Mouse (Mus musculus): Measurements from ENCODE around the gene Spata13.

Spata13 gene

DNA sequence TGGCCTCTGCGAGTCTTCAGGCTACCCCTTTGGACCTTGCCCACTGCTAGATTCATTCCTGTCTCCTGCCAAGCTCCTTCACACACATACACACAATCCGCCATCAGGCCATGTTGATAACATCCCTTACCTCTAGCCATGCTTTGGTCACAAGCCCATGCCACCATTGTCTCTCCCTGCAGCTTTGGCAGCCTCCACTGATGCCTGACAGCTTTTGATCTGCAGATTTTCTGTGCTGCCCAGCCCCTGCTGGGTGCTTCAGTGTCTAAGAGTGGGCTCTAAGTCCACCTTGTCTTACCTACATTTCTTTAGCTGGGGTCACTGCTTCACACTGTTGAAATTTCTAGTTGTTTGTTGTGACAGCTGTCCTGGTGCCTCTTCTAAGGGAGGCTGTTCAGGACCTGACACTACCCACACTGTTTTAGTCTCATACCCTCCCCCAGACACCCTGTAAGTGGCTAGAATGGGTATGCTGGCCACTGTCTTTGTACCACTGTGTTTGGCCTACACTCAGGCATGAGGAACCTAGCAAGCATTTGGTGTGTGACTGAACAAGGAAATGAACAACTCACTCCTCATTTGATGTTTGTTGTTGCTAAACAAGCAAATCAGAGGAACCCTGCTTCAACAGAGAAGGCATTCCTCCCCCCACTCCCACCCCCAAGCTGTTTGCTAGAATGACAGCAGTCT, 43.0 kb downstream of the Spata13 start:
- no peak for DNase-seq (ENCODE audit: low spot score in 2 of 2)

DNA sequence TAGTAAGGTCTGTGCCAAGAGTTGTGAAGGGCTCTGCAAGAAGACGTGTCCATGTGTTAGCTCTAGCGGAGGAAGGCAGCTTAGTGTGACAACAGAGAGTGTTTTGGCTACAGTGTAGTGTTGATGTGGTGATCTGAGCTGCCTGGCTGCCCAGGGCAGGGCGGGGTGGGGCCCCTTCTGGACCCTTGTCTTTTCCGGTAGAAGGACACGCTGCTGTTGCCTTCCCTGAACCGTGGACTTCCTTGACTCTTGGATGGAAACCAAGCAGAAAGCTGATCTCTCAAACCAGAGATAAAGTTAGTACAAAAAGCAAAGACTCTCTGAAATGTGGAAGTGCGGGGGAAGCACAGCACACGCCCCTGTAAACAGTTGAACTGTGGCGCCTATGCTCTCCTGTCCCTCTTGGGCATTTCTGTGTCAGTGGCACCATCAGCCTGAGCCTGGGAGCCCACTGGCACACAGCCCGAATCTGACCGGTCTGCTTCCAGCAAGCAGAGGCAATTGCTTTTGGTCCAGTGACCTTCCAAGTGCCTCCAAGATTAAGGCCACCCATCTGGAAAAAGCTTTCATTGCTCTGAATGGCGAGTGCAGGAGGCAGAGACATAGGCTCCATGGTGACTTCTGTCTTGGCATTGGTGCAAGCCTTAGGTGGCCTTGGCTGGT, 48.7 kb downstream of the Spata13 start:
- DNase-seq (ENCODE audit: low spot score in 2 of 2), result no peak

DNA sequence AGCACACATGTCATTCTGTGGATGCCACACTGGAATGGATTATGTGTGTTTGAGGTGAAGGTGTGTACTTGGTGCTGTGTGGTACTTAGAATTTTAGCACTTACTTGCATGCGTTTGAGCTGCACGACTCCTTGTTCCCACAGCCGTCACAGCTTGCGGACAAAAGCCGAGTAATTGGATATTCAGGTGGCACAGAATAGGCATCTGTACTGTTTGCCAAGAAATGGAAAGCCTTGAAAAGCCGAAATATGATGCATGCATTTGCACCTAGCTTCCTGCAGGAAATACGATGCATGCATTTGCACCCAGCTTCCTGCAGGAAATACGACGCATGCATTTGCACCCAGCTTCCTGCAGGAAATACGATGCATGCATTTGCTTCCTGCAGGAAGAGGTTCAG, 50.2 kb downstream of the Spata13 start:
- no peak for DNase-seq (ENCODE audit: low spot score in 2 of 2)

DNA sequence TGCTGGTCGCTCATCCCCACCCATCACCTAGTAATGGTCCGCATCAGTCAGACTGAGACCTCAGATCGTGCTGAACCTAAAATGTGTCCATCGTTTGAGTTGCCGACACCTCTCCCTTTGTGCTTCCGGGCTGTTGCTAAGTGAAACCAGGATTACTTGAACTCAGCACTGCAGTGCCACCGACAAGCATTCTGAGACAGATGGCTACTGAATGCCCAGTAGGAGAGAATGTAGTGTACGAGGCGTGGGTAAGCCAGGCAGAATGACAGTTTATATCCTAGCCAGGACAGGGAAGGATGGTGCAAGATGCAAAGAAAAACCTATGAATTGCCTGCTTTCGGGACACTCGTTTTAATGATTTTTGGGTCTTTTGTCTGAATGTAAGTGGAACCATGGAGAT, 52.9 kb downstream of the Spata13 start:
- DNase-seq (ENCODE audit: low spot score in 2 of 2), result no peak

DNA sequence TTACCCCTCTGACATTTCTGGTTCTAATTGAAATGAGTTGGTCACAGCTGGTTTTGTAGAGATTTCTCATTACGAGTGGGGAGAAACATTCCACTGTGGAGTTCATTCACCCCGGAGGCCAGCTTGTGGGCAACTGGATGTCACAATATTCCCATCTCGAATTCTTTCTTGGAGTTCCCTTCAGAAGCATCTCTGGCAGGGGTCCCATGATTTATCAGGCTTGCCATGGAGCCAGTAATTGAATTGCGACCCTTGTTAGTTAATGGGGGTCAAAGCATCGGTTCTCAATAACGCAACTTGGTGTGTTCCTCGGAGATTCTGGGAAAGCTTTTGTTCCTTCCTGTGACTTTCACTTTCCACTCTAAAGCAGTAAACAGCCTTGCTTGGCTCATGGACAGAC, 53.4 kb downstream of the Spata13 start:
- DNase-seq (ENCODE audit: low spot score in 2 of 2), result no peak

DNA sequence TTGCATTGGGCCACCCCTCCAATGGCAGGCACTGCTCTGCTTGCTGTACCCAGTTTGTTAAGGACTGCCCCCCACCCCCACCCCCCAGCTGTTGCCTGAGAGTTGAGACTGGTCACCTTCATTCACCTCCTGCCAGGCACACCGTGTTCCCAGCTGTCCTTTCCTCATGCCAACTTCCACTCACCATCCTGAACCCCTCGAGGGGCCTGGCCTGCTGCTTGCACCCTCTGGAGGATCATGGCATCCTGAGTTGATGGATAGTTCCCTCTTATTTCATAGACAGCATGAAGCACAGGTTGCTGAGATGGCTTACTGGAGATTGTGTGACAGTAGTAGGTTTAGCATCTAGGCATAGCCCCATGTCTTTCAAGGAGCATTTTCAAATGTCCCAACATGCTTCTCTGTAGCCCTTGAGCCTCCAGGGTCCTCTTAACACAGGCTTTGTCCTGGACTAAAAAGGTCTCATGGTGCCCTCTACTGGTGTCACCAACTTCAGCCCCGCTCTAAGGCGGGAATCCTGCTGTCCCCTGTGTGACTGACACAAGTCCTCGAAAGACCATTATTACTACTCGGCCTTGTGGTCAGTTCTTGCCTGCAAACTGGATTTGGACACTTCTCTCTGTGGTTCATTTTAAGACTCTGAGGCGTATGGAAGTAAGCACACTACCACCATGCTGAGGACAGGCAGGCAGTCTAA, 54.9 kb downstream of the Spata13 start:
- peak; percentile 51 to 66 for DNase-seq (ENCODE audit: low spot score in 2 of 2)

DNA sequence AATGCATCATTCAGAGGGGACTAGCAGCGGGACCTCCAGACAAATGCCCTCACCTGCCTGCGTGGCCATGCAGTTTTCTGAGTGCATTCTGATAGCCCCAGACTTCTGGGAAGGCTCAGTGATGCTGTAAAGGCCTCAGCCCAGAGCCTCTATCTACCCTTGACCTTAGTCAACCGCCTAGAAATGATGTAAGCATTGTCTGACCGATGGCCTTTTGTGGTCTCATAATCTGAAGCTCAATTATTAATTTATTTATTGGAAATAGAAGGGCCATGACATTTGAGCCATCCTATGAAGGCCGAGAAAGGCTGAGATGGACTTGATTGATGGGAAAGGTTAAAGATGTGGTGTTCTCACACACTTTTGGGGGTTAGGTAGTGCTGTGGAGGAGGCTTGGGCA, 56.0 kb downstream of the Spata13 start:
- DNase-seq (ENCODE audit: low spot score in 2 of 2), result no peak

DNA sequence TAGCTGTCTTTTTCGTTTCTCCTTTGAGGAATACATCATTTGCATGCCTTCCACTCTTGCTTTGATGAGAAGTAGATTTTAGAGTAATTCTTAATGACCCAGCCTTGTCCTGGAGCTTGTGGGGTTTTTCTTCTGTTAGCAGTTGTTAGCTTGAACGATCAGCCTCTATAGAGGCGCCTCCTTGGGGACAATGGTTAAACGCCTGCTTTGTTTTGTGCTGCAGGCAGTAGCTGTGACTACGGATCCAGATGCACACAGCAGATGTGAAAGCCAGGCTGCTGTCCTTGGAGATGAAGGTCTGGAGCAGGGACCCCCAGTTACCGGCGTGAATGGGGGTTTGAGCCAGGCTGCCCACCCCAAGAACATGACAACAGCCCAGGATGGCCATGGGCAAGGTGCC, 56.8 kb downstream of the Spata13 start:
- DNase-seq (ENCODE audit: low spot score in 2 of 2), result no peak

DNA sequence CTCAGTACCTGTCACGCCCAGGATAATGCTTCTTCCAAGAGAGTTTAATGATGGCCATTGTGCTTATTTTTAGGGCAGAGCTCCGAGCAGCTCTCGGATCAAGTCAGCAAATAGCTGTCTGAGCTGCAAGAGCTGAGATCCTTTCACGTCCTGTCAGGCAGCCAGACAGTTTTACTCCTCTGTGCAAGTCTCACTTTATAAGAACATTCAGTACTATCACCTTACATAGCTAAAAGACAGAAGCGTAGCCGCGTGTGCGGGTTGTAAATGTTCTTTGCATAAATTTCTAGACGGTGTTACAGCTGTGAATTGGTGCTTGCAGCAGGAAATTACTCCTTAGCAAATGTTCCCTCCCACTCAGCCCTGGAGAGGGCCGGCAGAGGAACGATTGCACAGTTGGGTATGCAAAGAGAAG, 59.3 kb downstream of the Spata13 start:
- peak in 1 of 2 experiments; percentile 33 for DNase-seq (ENCODE audit: low spot score in 2 of 2)

DNA sequence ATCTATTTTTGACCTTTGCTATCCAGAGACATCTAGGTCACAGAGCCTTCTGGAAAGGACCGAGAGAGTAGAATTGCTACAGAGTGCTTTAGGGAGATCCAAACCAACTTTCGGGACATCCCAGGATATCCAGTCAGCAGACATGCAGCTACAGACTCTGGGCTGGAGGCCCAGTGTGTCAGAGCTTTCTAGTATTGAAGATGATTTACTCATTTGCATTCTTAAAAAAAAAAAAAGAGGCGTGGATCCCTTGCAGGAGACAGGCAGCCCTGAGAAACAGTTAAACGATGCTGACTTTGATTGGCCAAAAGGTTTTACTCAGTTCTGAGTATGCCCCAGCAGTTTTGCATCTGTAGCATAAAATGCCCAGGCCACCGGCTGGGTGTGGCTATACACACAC, 59.9 kb downstream of the Spata13 start:
- no peak for DNase-seq (ENCODE audit: low spot score in 2 of 2)

DNA sequence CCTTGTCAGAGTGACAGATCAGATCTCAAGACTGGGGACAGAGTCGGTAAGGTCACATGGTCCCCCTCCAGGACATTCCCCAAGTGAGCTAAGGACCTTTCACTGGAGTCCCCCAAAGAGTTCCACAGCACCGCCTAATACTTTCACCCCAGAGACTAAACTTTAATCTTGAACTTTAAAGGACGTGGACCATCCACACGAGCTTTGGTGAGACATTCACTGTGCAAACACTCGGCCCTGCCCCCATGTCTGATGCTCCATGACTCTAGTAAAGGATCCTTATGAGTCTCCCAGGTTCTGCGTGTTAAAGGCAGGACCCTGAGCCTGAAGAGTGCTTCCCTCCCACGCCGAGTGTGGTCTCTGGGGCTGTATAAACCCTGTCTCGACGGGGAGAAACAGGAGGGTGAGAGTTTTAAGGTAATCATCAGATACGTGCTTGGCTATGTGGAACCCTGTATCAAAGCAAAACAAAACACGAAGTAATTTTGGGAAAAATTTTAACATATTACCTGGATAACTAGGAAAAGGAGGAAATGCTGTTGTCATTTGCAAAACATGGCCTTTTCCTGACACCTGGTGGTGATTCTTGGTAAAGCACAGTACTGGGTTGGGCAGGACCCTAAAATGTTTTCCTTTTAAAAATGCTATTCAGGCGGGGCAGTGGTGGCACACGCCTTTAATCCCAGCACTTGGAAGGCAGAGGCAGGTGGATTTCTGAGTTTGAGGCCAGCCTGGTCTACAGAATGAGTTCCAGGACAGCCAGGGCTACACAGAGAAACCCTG, 60.6 kb downstream of the Spata13 start:
- peak; percentile 45 to 69 for DNase-seq (ENCODE audit: low spot score in 2 of 2)

DNA sequence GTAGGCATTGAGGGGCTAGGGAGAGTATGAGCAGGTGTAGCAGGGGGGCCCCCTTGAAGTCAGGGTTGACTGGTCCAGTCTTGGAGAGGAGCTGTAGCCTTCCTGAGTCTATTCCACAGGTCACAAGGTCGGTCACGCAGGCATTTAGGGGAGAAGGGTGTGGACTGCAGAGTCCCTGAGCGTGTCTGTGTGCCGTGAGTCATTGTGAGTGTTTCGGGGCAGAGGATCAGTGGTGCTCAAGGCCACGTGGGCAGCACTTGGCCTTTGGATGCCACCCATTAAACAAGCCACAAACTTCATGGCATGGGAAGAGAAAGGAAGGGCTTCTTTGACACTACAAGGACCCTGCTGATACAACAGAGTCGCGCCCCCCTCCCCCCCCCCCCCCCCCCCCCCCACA, 63.5 kb downstream of the Spata13 start:
- no peak for DNase-seq (ENCODE audit: low spot score in 2 of 2)

DNA sequence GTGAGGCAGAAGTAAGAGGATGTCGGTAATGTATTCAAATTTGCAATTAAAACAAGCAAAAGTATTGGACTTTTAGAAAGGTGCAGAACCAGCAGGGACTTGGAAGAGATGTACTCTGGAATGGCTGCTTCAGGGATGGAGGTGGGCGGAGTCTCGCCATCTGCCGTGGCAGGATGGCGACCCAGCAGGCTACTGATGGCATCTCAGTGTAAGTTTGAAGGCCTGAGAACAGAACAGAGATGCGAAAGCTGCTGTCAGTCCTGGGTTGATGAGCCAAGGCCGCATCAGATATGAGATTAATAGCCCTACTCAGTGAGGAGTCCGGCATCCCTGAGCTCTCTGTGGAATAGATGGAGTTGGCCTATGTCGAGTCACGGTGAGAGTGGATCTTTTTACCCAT, 65.2 kb downstream of the Spata13 start:
- DNase-seq (ENCODE audit: low spot score in 2 of 2), result no peak

DNA sequence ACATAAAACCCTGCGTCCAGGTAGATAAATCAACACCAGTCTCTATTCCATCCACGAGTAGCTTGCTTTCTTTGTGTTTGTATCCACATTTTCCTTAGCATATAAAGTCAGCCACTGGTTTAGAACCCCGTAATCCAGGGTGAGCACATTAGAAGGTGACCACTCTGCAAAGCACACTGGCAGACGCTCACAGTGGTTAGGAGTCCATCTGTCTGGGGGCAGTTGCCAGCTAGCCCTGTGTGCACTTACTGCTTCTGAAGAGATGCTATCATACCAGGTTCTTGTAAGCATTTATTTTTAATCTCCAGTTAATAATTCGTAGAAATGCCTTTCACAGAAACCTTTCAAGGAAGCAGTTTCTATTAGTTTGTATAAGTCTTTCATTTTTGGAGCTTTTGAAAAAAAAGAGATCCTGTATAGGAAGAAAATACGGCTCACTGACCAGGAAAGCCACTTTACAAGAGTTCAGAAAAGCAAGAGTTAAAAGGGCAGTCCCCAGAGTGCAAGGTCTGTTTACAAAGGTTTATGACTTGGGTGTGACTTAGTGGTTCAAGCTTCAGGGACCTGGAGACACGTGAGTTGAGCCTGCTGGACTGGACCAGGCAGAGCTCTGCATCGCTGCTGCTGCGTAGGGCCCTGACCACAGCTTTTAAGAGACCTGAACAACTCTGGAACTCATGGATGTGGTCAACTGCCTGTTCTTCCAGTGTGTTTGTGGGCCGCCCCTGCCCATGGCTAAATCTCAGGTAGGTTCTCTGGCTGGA, 68.8 kb downstream of the Spata13 start:
- DNase-seq (ENCODE audit: low spot score in 2 of 2), result no peak

DNA sequence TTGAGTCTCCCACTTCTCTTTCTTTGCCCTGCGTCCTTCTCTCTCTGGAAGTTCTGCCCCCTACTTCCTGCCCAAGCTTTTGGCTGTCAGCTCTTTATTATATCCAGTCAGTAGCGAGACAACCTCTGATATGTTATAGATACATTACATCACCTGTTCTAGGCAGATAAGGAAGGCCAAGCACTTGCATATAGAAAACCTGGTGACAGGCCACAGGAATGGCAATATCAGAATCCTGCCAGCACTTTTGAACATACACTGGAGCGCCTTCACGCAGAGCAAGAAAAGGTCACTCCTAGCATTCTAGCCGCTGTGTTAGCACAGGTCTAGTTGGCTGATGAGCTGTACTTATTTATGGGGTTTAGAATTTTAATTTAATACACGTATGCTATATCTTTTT, 70.7 kb downstream of the Spata13 start:
- no peak for DNase-seq (ENCODE audit: low spot score in 2 of 2)

DNA sequence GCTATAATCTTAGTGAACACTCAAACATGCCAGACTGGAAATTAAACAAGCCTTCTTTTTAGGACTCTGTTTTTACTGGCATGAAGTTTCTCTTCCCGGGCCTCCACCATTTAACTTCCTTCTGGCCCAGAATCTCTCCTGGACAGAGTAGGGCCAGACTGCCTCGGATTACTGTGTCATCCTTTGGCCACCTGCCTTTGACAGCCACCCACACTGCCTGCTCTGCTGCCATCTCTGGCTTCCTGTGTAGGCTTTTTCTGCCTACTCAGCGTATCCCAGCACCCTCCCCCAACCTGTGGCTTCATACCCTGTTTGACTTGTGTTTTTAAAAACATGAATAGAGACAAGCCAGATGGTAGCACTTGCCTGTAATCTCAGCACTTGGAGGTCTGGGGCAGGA, 71.2 kb downstream of the Spata13 start:
- DNase-seq (ENCODE audit: low spot score in 2 of 2), result no peak

DNA sequence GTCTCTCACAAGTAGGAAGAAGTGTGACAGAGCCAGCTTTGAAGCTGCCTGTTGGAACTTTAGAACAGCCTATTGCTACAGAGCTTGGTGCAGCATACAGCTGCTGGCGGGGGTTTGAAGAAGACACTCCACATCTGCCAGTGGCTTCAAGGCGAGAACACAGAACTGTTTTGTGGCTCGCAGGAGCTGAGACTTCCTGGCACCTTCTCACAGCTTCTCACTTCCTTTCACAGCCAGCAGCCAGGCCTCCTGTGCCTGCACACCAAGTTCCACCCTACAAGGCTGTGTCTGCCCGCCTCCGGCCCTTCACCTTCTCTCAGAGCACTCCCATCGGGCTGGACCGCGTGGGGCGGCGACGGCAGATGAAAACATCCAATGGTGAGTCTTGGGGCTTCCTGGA, 75.4 kb downstream of the Spata13 start:
- DNase-seq (ENCODE audit: low spot score in 2 of 2), result no peak

DNA sequence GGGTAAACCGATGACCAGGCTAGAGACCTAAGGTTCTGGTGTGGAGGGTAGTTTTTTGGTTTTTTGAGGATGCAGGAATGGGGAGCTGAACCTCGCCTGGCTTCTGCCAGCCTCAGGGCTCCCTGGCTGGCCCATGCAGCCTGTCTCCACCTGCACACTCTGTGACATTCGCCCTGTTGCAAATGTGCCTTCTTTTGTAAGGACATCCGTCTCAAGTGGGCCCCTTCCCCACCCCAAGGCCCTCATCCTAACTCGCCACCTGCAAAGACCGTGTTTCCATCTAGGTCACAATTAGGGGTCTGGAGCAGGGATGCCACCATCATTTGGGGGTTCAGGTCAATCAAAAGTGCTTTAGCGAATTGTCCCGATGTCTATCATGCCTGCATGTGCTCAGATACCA, 75.9 kb downstream of the Spata13 start:
- DNase-seq (ENCODE audit: low spot score in 2 of 2), result no peak

DNA sequence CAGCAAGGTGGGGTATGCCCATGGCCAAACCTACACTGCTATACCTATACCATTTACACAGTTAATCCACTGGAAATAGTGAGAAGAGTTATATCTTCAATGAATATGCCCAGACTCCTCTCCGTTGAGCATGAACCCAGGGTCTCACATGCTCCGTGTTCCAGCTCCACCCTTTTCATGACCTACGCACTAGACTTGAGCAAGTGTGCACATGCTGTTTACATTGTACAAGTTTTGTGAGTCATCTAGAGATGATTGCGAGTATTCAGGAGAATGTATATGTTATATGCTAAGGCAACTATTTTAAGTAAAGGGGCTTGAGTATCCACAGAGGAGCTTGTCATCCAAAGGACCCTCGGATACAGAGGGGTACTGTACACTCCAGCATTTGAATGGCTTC, 77.4 kb downstream of the Spata13 start:
- DNase-seq (ENCODE audit: low spot score in 2 of 2), result no peak

DNA sequence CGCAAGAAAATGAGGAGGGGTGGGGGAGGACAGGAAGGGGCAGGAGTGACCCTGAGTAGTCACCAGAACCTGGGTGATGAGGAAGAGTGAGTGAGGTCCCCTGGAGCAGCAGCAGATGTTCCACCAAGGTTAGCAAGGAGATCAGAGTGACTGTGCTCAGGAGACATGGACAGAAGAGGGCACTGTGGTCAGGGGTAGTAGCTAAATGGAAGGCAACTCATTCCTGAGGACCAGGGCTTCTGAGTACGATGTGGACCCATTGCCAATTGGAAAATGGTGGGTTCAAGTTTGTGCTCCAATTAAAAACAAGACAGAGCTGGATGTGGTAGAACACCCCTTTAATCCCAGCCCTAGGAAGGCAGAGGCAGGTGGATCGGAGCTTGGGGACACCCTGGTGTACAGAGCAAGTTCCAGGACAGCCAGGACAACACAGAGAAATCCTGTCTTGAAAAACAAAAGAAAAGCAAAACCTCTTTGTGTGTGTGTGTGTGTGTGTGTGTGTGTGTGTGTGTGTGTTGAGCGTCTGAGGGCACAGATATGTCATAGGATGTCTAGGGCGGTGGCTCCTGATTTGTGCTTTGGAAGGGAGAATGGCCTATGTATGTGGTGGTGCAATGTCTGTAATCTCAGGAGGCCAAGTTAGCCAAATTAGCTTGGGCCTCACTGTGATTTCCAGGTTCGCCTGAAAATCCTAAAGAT, 77.9 kb downstream of the Spata13 start:
- no peak for DNase-seq (ENCODE audit: low spot score in 2 of 2)

DNA sequence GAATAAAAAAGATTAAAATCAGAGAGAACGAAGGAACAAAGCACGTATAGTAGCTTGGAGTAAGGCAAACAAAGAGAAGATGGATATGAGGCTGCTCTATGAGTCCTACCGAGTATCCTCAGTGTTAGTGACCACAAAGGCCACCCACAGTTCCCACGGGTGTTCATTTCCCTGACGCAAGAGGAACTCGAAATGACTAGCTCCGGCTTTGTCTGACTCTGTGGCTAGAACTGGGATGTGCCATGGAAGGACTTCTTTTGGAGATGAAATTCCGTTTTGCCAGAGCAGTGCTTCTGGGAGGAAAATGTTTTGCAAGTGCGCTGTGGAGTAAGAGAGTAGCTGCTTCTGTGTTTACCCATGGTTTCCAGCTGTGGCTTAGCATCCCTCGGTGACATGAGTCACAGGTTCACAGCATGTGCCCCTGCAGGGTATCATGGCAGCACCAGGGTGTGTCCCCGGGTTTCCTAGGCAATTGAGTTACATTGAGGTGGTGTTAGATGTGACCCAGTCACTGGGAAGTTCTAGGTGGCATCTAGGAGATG, 78.6 kb downstream of the Spata13 start:
- DNase-seq (ENCODE audit: low spot score in 2 of 2), result no peak
